Mouse (Mus musculus): ENCODE data around the gene Crtc1. TPM values are rescaled to one million over a fixed set of nuclear protein-coding genes. Genes with fewer than 3 reads are reported as not detected.
A peak's percentile ranks its signal among the peaks of the same experiment; 100 is the strongest.

The Crtc1 gene
- total and polyA plus RNA-seq, 3 experiments: 3.3 to 18.0 TPM; not detected in 1

- Histone ChIP-seq H3K9me3 (replicated peaks; ENCODE audit: insufficient read depth, low read length) (no peaks in the 10 kb centered on the region), H3K79me2 (ENCODE audit: control insufficient read depth, insufficient read depth, low read length, poor library complexity) (peaks cover 54% of the 10 kb centered on the region), H3K4me3 (ENCODE audit: control insufficient read depth in 1 of 2, insufficient read depth in 1 of 2, low read depth in 2 of 2, low read length in 2 of 2) (peak overlapping the region; percentile 94 to 96), H3K27me3 (ENCODE audit: control insufficient read depth in 1 of 2, insufficient read depth in 2 of 2, low read length in 2 of 2) (no peaks in the 10 kb centered on the region), H3K4me1 (ENCODE audit: control insufficient read depth in 1 of 2, insufficient read depth in 2 of 2, low read length in 2 of 2) (peaks cover 11 to 33% of the 10 kb centered on the region in 2 experiments), H3K9ac (ENCODE audit: control insufficient read depth, low read depth, low read length, poor library complexity, severe bottlenecking) (peak overlapping the region; percentile 98), H3K36me3 (ENCODE audit: control insufficient read depth in 1 of 2, insufficient read depth in 2 of 2, low read length in 2 of 2) (peaks cover 6 to 38% of the 10 kb centered on the region in 2 experiments), H3K27ac (ENCODE audit: control insufficient read depth, low read depth, low read length) (peak overlapping the region; percentile 69)
- TF ChIP-seq CHD1 (IDR thresholded peaks at IDR 0.05; ENCODE audit: low read depth, low read length) (peak; percentile 42), POLR2A (IDR thresholded peaks at IDR 0.05; ENCODE audit: control insufficient read depth in 1 of 2, insufficient read depth in 1 of 2, low read depth in 1 of 2, low read length in 2 of 2, poor library complexity in 1 of 2) (no peak; a peak in 1 of 4 replicates), TCF12 (IDR thresholded peaks at IDR 0.05; ENCODE audit: low read depth, low read length) (0 out of 2 replicates have a peak, but pooled peaks have one; percentile 8), HCFC1 (IDR thresholded peaks at IDR 0.05; ENCODE audit: low read depth, low read length) (no peak), UBTF (IDR thresholded peaks at IDR 0.05; ENCODE audit: borderline replicate concordance, insufficient read depth, low read depth, low read length) (peak; percentile 100), MAX (IDR thresholded peaks at IDR 0.05; ENCODE audit: low read length) (peak; percentile 36; the same call in 1 of the 2 replicates)
- peak; percentile 44 for DNase-seq (ENCODE audit: low read depth, low spot score)
These were observed 86.7 kb downstream of the Crtc1 start for GRCm38 (mm10) chr8:70352657-70353151.

GRCm38 (mm10) chr8:70352000-70352384 lies 87.4 kb downstream of the Crtc1 start:
- peaks cover 11 to 33% of the 10 kb centered on the region in 2 experiments for H3K4me1 ChIP-seq (ENCODE audit: control insufficient read depth in 1 of 2, insufficient read depth in 2 of 2, low read length in 2 of 2)
- H3K27ac ChIP-seq (ENCODE audit: control insufficient read depth, low read depth, low read length): no peak overlapping the region
- TF ChIP-seq CHD1 (IDR thresholded peaks at IDR 0.05; ENCODE audit: low read depth, low read length) (0 out of 2 replicates have a peak, but pooled peaks have one; percentile 62), E2F4 (IDR thresholded peaks at IDR 0.05; ENCODE audit: borderline replicate concordance, low read depth, low read length) (no peak), SIN3A (IDR thresholded peaks at IDR 0.05; ENCODE audit: low read length) (peak; percentile 11; the same call in 1 of the 2 replicates), NRF1 (IDR thresholded peaks at IDR 0.05; ENCODE audit: insufficient read depth, low read depth, low read length, poor library complexity, severe bottlenecking) (no peak)

GRCm38 (mm10) chr8:70351035-70351999 lies 88.1 kb downstream of the Crtc1 start:
- Histone ChIP-seq H3K79me2 (ENCODE audit: control insufficient read depth, insufficient read depth, low read length, poor library complexity) (peaks cover 65% of the 10 kb centered on the region), H3K36me3 (ENCODE audit: control insufficient read depth in 1 of 2, insufficient read depth in 2 of 2, low read length in 2 of 2) (peaks cover 10 to 34% of the 10 kb centered on the region in 2 experiments), H3K4me1 (ENCODE audit: control insufficient read depth in 1 of 2, insufficient read depth in 2 of 2, low read length in 2 of 2) (peaks cover 9 to 32% of the 10 kb centered on the region in 2 experiments), H3K9ac (ENCODE audit: control insufficient read depth, low read depth, low read length, poor library complexity, severe bottlenecking) (peak overlapping the region; percentile 98), H3K9me3 (replicated peaks; ENCODE audit: insufficient read depth, low read length) (no peaks in the 10 kb centered on the region), H3K27ac (ENCODE audit: control insufficient read depth, low read depth, low read length) (no peak overlapping the region), H3K4me3 (ENCODE audit: control insufficient read depth in 1 of 2, insufficient read depth in 1 of 2, low read depth in 2 of 2, low read length in 2 of 2) (peak overlapping the region; percentile 94 to 96), H3K27me3 (ENCODE audit: control insufficient read depth in 1 of 2, insufficient read depth in 2 of 2, low read length in 2 of 2) (no peaks in the 10 kb centered on the region)
- no peak for DNase-seq (ENCODE audit: low read depth, low spot score)
- no peak for TF ChIP-seq ZMIZ1 (IDR thresholded peaks at IDR 0.05; ENCODE audit: low read depth, low read length)
- 0 out of 2 replicates have a peak, but pooled peaks have one; percentile 10 for TF ChIP-seq SIN3A (IDR thresholded peaks at IDR 0.05; ENCODE audit: low read length)

More at GRCm38 (mm10) chr8:70352000-70352384, 87.4 kb downstream of the Crtc1 start:
- no peaks in the 10 kb centered on the region for H3K9me3 ChIP-seq (replicated peaks; ENCODE audit: insufficient read depth, low read length)
- DNase-seq (ENCODE audit: low read depth, low spot score): no peak
- no peaks in the 10 kb centered on the region for H3K27me3 ChIP-seq (ENCODE audit: control insufficient read depth in 1 of 2, insufficient read depth in 2 of 2, low read length in 2 of 2)
- peaks cover 60% of the 10 kb centered on the region for H3K79me2 ChIP-seq (ENCODE audit: control insufficient read depth, insufficient read depth, low read length, poor library complexity)
- peak overlapping the region; percentile 98 for H3K9ac ChIP-seq (ENCODE audit: control insufficient read depth, low read depth, low read length, poor library complexity, severe bottlenecking)
- H3K4me3 ChIP-seq (ENCODE audit: control insufficient read depth in 1 of 2, insufficient read depth in 1 of 2, low read depth in 2 of 2, low read length in 2 of 2): peak overlapping the region; percentile 94 to 96
- H3K36me3 ChIP-seq (ENCODE audit: control insufficient read depth in 1 of 2, insufficient read depth in 2 of 2, low read length in 2 of 2): peaks cover 8 to 37% of the 10 kb centered on the region in 2 experiments
